Mouse (Mus musculus) heart, adult 2 months (tissue): ENCODE measurements at regions not wholly inside any gene's neighbourhood (a gene's known extent, or its start where the extent isn't known, plus 50 kb on each side); places are given as distances from the start of the nearest gene placed in this dataset.
"Not testable (repeated sequence)": the region's sequence is repeated elsewhere in the genome, so short reads cannot be mapped to it uniquely, and the experiment has no call there.

Experiments
- DNase-seq, 2 experiments: peaks; one replicate each; pipeline ENCODE4 v3.0.0; 2021
- H3K27ac ChIP-seq: fragments of 200-600 bp; 2 replicates; pipeline ENCODE4 v1.8.1; 2022
- H3K27me3 ChIP-seq: fragments of 200-500 bp; 2 replicates; pipeline ENCODE4 v1.6.1; 2012; ENCODE audit warnings: mild to moderate bottlenecking, low read length, inconsistent platforms, mixed read lengths; ENCODE audit not compliant: control insufficient read depth, insufficient read depth
- H3K36me3 ChIP-seq: fragments of 200-500 bp; 2 replicates; pipeline ENCODE4 v1.6.1; 2012; ENCODE audit warnings: low read length, inconsistent platforms; ENCODE audit not compliant: control insufficient read depth, insufficient read depth
- H3K4me1 ChIP-seq: fragments of 200-500 bp; 2 replicates; pipeline ENCODE4 v1.6.1; 2011; ENCODE audit warnings: low read length; ENCODE audit not compliant: control insufficient read depth, insufficient read depth
- H3K4me3 ChIP-seq: fragments of 200-600 bp; 2 replicates; pipeline ENCODE4 v1.8.1; 2022
- H3K79me2 ChIP-seq: fragments of 200-500 bp; replicated peaks from 2 replicates; pipeline ENCODE4 v1.6.1; 2012; ENCODE audit warnings: mild to moderate bottlenecking, inconsistent platforms, low read length, moderate library complexity, mixed read lengths; ENCODE audit not compliant: control insufficient read depth, insufficient read depth
- H3K9ac ChIP-seq: fragments of 200-500 bp; 2 replicates; pipeline ENCODE4 v1.6.1; 2012; ENCODE audit warnings: low read depth, mild to moderate bottlenecking, control low read depth, inconsistent platforms, low read length, mixed read lengths
- CTCF ChIP-seq: fragments of 200-600 bp; IDR thresholded peaks from 2 replicates; pipeline ENCODE4 v1.8.1; 2022; ENCODE audit warnings: antibody characterized with exemption, mild to moderate bottlenecking, moderate library complexity
- EP300 ChIP-seq: fragments of 200-500 bp; IDR thresholded peaks from 2 replicates; pipeline ENCODE4 v1.6.1; 2011; ENCODE audit warnings: low read depth, low read length, control low read depth; ENCODE audit not compliant: insufficient read depth
- POLR2A ChIP-seq: fragments of 200-500 bp; IDR thresholded peaks from 2 replicates; pipeline ENCODE4 v1.6.1; 2011; ENCODE audit warnings: mild to moderate bottlenecking, low read depth, low read length, control low read depth; ENCODE audit not compliant: insufficient read depth
- WGBS: fragments of 180-500 bp; shearing (Covaris S2); methylation state at CpG from one replicate; pipeline ENCODE4 v1.1.7; 2018; 5-methylcytosine and 5-hydroxymethylcytosine counted together
- intact Hi-C: fragments of 180-260 bp; cut with DNase I; formaldehyde crosslinking; loops from one replicate; pipeline ENCODE4 v1.15.1; 2025

DNA sequence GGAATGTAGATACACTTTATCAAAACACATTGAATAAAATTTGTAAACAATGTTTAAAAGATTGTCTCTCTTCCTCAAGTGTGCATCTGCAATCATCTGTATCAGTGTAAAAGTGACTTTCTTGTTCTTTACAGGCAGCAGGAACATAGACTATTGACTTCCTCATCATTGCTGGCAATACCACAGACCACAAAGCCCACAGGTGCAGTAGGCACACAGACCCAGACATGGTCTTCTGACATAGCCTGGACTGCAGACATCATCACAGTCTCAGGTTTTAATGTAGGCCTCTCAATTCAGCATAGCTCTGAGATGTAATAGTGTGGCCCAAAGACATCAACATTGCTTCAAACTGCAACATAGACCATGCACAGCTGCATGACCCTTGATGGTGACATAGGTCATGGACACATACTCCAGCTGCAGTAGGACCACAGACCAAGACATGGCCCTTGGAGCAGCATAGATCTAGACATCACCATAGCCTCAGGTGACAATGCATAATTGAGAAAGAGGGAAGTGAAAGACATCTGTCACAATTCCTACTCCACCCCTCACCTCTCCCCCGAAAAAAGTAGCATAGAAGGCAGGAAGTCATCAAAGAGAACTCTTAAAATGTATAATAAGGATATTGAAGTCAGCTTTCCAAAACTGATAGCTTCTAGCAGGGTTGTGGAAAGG, 74.1 kb upstream of the Speer2 start:
- Histone ChIP-seq H3K4me1 (no peaks in the 10 kb centered on the region), H3K4me3 (no peak overlapping the region), H3K27ac (no peak overlapping the region), H3K9ac (no peak overlapping the region), H3K27me3 (no peaks in the 10 kb centered on the region), H3K36me3 (no peaks in the 10 kb centered on the region), H3K79me2 (no peaks in the 10 kb centered on the region)
- TF ChIP-seq POLR2A: no peak
- no peak for TF ChIP-seq CTCF
- TF ChIP-seq EP300: no peak
- intact Hi-C loops: no loop called here
- WGBS: 47% methylated on average over 1 of the region's 1 CpGs
- DNase-seq: no peak

DNA sequence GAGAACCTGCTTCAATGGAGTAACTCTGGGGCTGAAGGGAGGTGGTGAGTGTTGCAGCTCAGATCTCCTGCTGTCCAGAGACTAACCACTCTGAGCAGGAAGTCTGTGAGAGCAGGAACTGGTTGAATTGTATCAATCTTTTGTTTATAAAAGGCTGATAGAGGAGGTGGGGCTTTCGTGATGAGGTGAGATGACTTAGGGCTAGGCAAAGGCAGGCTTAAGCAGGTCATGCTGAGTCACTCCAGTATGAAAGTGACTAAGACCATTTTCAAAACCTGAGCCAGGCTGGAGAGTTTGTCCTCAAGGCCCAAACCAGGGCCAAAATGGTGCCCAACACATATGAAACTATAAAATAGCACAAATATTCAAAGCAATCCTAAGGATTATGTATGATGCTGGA, 80.1 kb upstream of the Speer2 start:
- no peaks in the 10 kb centered on the region for H3K36me3 ChIP-seq
- H3K9ac ChIP-seq: no peak overlapping the region
- intact Hi-C loops: no loop called here
- 41% methylated on average over 1 of the region's 1 CpGs for WGBS
- no peaks in the 10 kb centered on the region for H3K4me1 ChIP-seq
- no peak for DNase-seq
- H3K4me3 ChIP-seq: no peak overlapping the region
- no peak overlapping the region for H3K27ac ChIP-seq
- H3K79me2 ChIP-seq: no peaks in the 10 kb centered on the region
- H3K27me3 ChIP-seq: no peaks in the 10 kb centered on the region
- TF ChIP-seq CTCF (no peak), EP300 (no peak)

- H3K27ac ChIP-seq: no peak overlapping the region
- TF ChIP-seq CTCF (no peak), EP300 (no peak), POLR2A (no peak)
- no peak for DNase-seq
- H3K4me3 ChIP-seq: no peak overlapping the region
- no peak overlapping the region for H3K9ac ChIP-seq
- no peaks in the 10 kb centered on the region for H3K4me1 ChIP-seq
- H3K79me2 ChIP-seq: no peaks in the 10 kb centered on the region
- H3K36me3 ChIP-seq: no peaks in the 10 kb centered on the region
- no peaks in the 10 kb centered on the region for H3K27me3 ChIP-seq
- 77% methylated on average over 10 of the region's 10 CpGs for WGBS
- intact Hi-C loops: no loop called here
Observed at GRCm38 (mm10) chr16:69948783-69949182, 85.2 kb upstream of the Speer2 start.

DNA sequence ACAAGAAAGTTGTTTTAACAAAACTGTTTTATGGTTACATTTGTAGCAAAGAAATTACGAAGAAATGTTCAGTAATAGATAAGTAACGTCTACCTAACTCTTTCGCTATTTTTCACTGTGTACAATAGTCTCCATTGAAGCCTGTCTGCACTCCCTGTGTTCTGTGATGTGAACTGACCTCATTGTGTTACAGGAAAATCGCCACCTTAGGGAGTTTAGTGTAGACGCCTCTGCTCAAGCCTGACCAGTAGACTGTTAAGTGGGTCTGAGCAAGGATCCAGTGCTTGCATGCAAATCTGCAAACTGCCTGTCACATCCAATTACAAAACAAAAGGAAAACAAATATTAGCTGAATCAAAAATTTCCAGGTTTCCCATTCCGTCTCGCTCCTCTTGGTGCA, 85.8 kb upstream of the Speer2 start:
- Histone ChIP-seq H3K4me1 (no peaks in the 10 kb centered on the region), H3K4me3 (no peak overlapping the region), H3K36me3 (no peaks in the 10 kb centered on the region), H3K27me3 (no peaks in the 10 kb centered on the region), H3K79me2 (no peaks in the 10 kb centered on the region), H3K27ac (no peak overlapping the region), H3K9ac (no peak overlapping the region)
- DNase-seq: no peak
- TF ChIP-seq POLR2A: no peak
- no peak for TF ChIP-seq EP300
- TF ChIP-seq CTCF: no peak
- 77% methylated on average over 7 of the region's 7 CpGs for WGBS
- intact Hi-C loops: no loop called here

DNA sequence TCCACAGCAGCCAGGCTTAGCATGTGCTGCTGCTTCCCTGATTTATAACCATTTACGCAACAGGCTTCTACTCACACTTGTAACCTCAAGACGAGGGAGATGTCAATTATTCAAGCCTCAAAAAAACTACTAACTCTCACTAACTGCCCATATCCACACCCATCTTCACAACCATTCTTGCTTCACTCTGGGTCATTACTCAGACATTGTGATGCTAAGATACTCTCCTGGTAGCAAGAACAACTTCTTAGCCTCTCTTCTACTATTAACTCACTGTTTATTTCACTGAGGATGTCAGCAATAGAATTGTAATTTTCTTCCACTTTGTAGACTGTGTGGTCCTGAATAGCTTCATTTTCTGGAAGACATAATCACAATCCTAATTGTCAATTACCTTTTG, 88.0 kb upstream of the Speer2 start:
- intact Hi-C loops: no loop called here
- H3K36me3 ChIP-seq: no peaks in the 10 kb centered on the region
- H3K4me3 ChIP-seq: no peak overlapping the region
- H3K9ac ChIP-seq: no peak overlapping the region
- no peaks in the 10 kb centered on the region for H3K27me3 ChIP-seq
- H3K27ac ChIP-seq: no peak overlapping the region
- DNase-seq: no peak
- no peak for TF ChIP-seq EP300
- TF ChIP-seq POLR2A: no peak
- no peak for TF ChIP-seq CTCF
- no peaks in the 10 kb centered on the region for H3K4me1 ChIP-seq
- 64% methylated on average over 2 of the region's 2 CpGs for WGBS
- H3K79me2 ChIP-seq: no peaks in the 10 kb centered on the region

- H3K27ac ChIP-seq, H3K9ac ChIP-seq, H3K36me3 ChIP-seq, H3K4me1 ChIP-seq, H3K79me2 ChIP-seq, H3K4me3 ChIP-seq, DNase-seq, H3K27me3 ChIP-seq, intact Hi-C loops: not testable (repeated sequence)
- WGBS: 85% methylated on average over 7 of the region's 7 CpGs
Observed at GRCm38 (mm10) chr16:69966561-69966960, 103.0 kb upstream of the Speer2 start.
